Mouse (Mus musculus): ENCODE measurements around the gene Map1lc3b. TPM values are rescaled to one million over a fixed set of nuclear protein-coding genes. Genes with fewer than 3 reads are reported as not detected.

The Map1lc3b gene
- polyA plus RNA-seq, 1 experiment from 2014 or later, result 283 TPM

- no peaks in the 10 kb centered on the region for H3K9me3 ChIP-seq (ENCODE audit: control insufficient read depth, low read length)
- H3K27me3 ChIP-seq (ENCODE audit: control insufficient read depth, insufficient read depth, low read length), result no peaks in the 10 kb centered on the region
- H3K4me1 ChIP-seq (ENCODE audit: control insufficient read depth, insufficient read depth, low read length), result peaks cover 4% of the 10 kb centered on the region
- H3K9ac ChIP-seq (ENCODE audit: low read length), result no peak overlapping the region
- no peak overlapping the region for H3K27ac ChIP-seq (ENCODE audit: low read depth, low read length)
- WGBS, result 81% methylated on average over 3 of the region's 3 CpGs
- no peak for ATAC-seq (ENCODE audit: low FRiP score)
- DNase-seq (ENCODE audit: low spot score, missing footprints), result no peak
- no peaks in the 10 kb centered on the region for H3K36me3 ChIP-seq (ENCODE audit: control insufficient read depth, insufficient read depth, low read length)
- H3K4me2 ChIP-seq, result no peak overlapping the region
- H3K4me3 ChIP-seq (ENCODE audit: low read depth, low read length), result no peak overlapping the region
These were observed 52.6 kb downstream of the Map1lc3b start for GRCm38 (mm10) chr8:121642804-121643203.

- DNase-seq (ENCODE audit: low spot score, missing footprints) (no peak), ATAC-seq (ENCODE audit: low FRiP score) (no peak)
- Histone ChIP-seq H3K27ac (ENCODE audit: low read depth, low read length) (no peak overlapping the region), H3K4me3 (ENCODE audit: low read depth, low read length) (no peak overlapping the region), H3K9me3 (ENCODE audit: control insufficient read depth, low read length) (no peaks in the 10 kb centered on the region), H3K4me2 (no peak overlapping the region), H3K27me3 (ENCODE audit: control insufficient read depth, insufficient read depth, low read length) (no peaks in the 10 kb centered on the region), H3K9ac (ENCODE audit: low read length) (no peak overlapping the region), H3K36me3 (ENCODE audit: control insufficient read depth, insufficient read depth, low read length) (no peaks in the 10 kb centered on the region), H3K4me1 (ENCODE audit: control insufficient read depth, insufficient read depth, low read length) (peaks cover 5% of the 10 kb centered on the region)
- WGBS, result 77% methylated on average over 11 of the region's 11 CpGs
These were observed 53.2 kb downstream of the Map1lc3b start for GRCm38 (mm10) chr8:121643384-121643783.

- Histone ChIP-seq H3K27ac (ENCODE audit: low read depth, low read length) (no peak overlapping the region), H3K9ac (ENCODE audit: low read length) (no peak overlapping the region), H3K27me3 (ENCODE audit: control insufficient read depth, insufficient read depth, low read length) (no peaks in the 10 kb centered on the region), H3K36me3 (ENCODE audit: control insufficient read depth, insufficient read depth, low read length) (no peaks in the 10 kb centered on the region), H3K4me1 (ENCODE audit: control insufficient read depth, insufficient read depth, low read length) (peaks cover 31% of the 10 kb centered on the region), H3K4me3 (ENCODE audit: low read depth, low read length) (no peak overlapping the region), H3K4me2 (no peak overlapping the region), H3K9me3 (ENCODE audit: control insufficient read depth, low read length) (no peaks in the 10 kb centered on the region)
- DNase-seq (ENCODE audit: low spot score, missing footprints), result no peak
- 88% methylated on average over 12 of the region's 12 CpGs for WGBS
- no peak for ATAC-seq (ENCODE audit: low FRiP score)
These were observed 57.5 kb downstream of the Map1lc3b start for GRCm38 (mm10) chr8:121647511-121648215.

Other genes starting within 250 kb of the Map1lc3b start
- gene 1700018B08Rik, start 46.0 kb upstream of the Map1lc3b start, polyA plus RNA-seq (2014; fragmentation: Nextera tagmentation; extraction: Ambion mirVana), result not detected in 2 replicates
- 11.0 and 16.3 TPM in 2 replicates for gene Fbxo31, start 11.6 kb upstream of the Map1lc3b start, polyA plus RNA-seq (2014; fragmentation: Nextera tagmentation; extraction: Ambion mirVana)
- gene Zcchc14, start 62.5 kb downstream of the Map1lc3b start, polyA plus RNA-seq (2014; fragmentation: Nextera tagmentation; extraction: Ambion mirVana), result 20.7 and 22.7 TPM in 2 replicates
- 10.2 and 10.4 TPM in 2 replicates for gene Jph3, start 139.3 kb downstream of the Map1lc3b start, polyA plus RNA-seq (2014; fragmentation: Nextera tagmentation; extraction: Ambion mirVana)
- 49.4 and 52.9 TPM in 2 replicates for gene Klhdc4, start 239.2 kb downstream of the Map1lc3b start, polyA plus RNA-seq (2014; fragmentation: Nextera tagmentation; extraction: Ambion mirVana)

Measured in midbrain, embryonic 11.5 days (tissue).